Mouse (Mus musculus) cerebellum, adult 2 months (tissue): ENCODE measurements around the gene Pax7. TPM values are rescaled to one million over a fixed set of nuclear protein-coding genes. Genes with fewer than 3 reads are reported as not detected.

ENCODE experiments used
- DNase-seq, 2 experiments: peaks; one replicate each; pipeline ENCODE4 v3.0.0; 2021
- H3K27ac ChIP-seq: fragments of 200-500 bp; 2 replicates; pipeline ENCODE4 v1.5.1; 2012; ENCODE audit warnings: low read length, control low read depth, inconsistent platforms; ENCODE audit not compliant: insufficient read depth
- H3K27me3 ChIP-seq: fragments of 200-500 bp; 2 replicates; pipeline ENCODE4 v1.6.1; 2012; ENCODE audit warnings: inconsistent platforms, mild to moderate bottlenecking, low read length, moderate library complexity; ENCODE audit not compliant: control insufficient read depth, insufficient read depth
- H3K4me1 ChIP-seq: fragments of 200-500 bp; 2 replicates; pipeline ENCODE4 v1.6.1; 2011; ENCODE audit warnings: low read length; ENCODE audit not compliant: control insufficient read depth, insufficient read depth
- H3K4me3 ChIP-seq: fragments of 200-500 bp; replicated peaks from 2 replicates; pipeline ENCODE3; 2011; ENCODE audit warnings: mild to moderate bottlenecking, low read depth, low read length, control low read depth; ENCODE audit not compliant: insufficient read depth
- CTCF ChIP-seq: fragments of 200-500 bp; IDR thresholded peaks from 2 replicates; pipeline ENCODE4 v1.5.1; 2011; ENCODE audit warnings: low read depth, mild to moderate bottlenecking, control low read depth, low read length, moderate library complexity, borderline replicate concordance; ENCODE audit not compliant: insufficient read depth
- POLR2A ChIP-seq: fragments of 200-500 bp; IDR thresholded peaks from 2 replicates; pipeline ENCODE4 v1.6.1; 2011; ENCODE audit warnings: low read length, control low read depth, borderline replicate concordance; ENCODE audit not compliant: insufficient read depth
- WGBS: fragments of 180-500 bp; shearing (Covaris S2); methylation state at CpG from one replicate; pipeline ENCODE4 v1.1.7; 2018; 5-methylcytosine and 5-hydroxymethylcytosine counted together
- polyA plus RNA-seq: library from polyadenylated mRNA; depleted of rRNA; stranded (reverse); fragments of >200 nt; gene quantifications from 2 replicates; pipeline ENCODE4 v1.2.3, GENCODE M21; 2012

The Pax7 gene
- polyA plus RNA-seq, 1 experiment = 0.07 TPM

GRCm38 (mm10) chr4:139828871-139829590 lies 4.3 kb downstream of the Pax7 start:
- WGBS = 39% methylated on average over 16 of the region's 16 CpGs
- Histone ChIP-seq H3K4me3 (no peak overlapping the region), H3K27ac (no peak overlapping the region), H3K4me1 (no peaks in the 10 kb centered on the region; the same call in 1 of the 2 replicates), H3K27me3 (peaks cover 14% of the 10 kb centered on the region; the same call in 1 of the 2 replicates)
- no peak for TF ChIP-seq POLR2A
- no peak for TF ChIP-seq CTCF
- no peak for DNase-seq

GRCm38 (mm10) chr4:139828283-139828678 lies 5.0 kb downstream of the Pax7 start:
- Histone ChIP-seq H3K27me3 (peaks cover 16% of the 10 kb centered on the region; the same call in 1 of the 2 replicates), H3K4me3 (no peak overlapping the region)
- WGBS = 5% methylated on average over 37 of the region's 37 CpGs

GRCm38 (mm10) chr4:139827501-139828282 lies 5.6 kb downstream of the Pax7 start:
- H3K27me3 ChIP-seq = peaks cover 10% of the 10 kb centered on the region; the same call in 1 of the 2 replicates
- TF ChIP-seq CTCF = no peak
- TF ChIP-seq POLR2A = no peak

More at GRCm38 (mm10) chr4:139828283-139828678, 5.0 kb downstream of the Pax7 start:
- Histone ChIP-seq H3K4me1 (no peaks in the 10 kb centered on the region; the same call in 1 of the 2 replicates), H3K27ac (no peak overlapping the region)
- TF ChIP-seq CTCF (no peak), POLR2A (no peak)
- no peak for DNase-seq

GRCm38 (mm10) chr4:139826231-139826630 lies 7.1 kb downstream of the Pax7 start:
- no peak overlapping the region for H3K4me3 ChIP-seq
- WGBS = 36% methylated on average over 3 of the region's 3 CpGs
- TF ChIP-seq POLR2A = no peak
- TF ChIP-seq CTCF = no peak
- no peak overlapping the region for H3K27ac ChIP-seq
- DNase-seq = no peak
- H3K27me3 ChIP-seq = peaks cover 10% of the 10 kb centered on the region; the same call in 1 of the 2 replicates
- H3K4me1 ChIP-seq = peaks cover 3% of the 10 kb centered on the region; the same call in 1 of the 2 replicates

More at GRCm38 (mm10) chr4:139827501-139828282, 5.6 kb downstream of the Pax7 start:
- no peak overlapping the region for H3K27ac ChIP-seq
- no peak for DNase-seq
- H3K4me1 ChIP-seq = no peaks in the 10 kb centered on the region
- WGBS = 8% methylated on average over 30 of the region's 30 CpGs
- H3K4me3 ChIP-seq = no peak overlapping the region

- TF ChIP-seq POLR2A (no peak), CTCF (no peak)
- DNase-seq = no peak
- H3K4me3 ChIP-seq = no peak overlapping the region
- WGBS = 28% methylated on average over 14 of the region's 14 CpGs
- H3K27ac ChIP-seq = no peak overlapping the region
- H3K4me1 ChIP-seq = peaks cover 3% of the 10 kb centered on the region; the same call in 1 of the 2 replicates
- H3K27me3 ChIP-seq = peaks cover 10% of the 10 kb centered on the region; the same call in 1 of the 2 replicates
Measured at GRCm38 (mm10) chr4:139825326-139826112, 7.8 kb downstream of the Pax7 start.

GRCm38 (mm10) chr4:139824572-139825325 lies 8.6 kb downstream of the Pax7 start:
- Histone ChIP-seq H3K4me1 (peaks cover 3% of the 10 kb centered on the region; the same call in 1 of the 2 replicates), H3K27ac (no peak overlapping the region), H3K4me3 (no peak overlapping the region), H3K27me3 (peaks cover 10% of the 10 kb centered on the region; the same call in 1 of the 2 replicates)
- WGBS = 9% methylated on average over 22 of the region's 22 CpGs
- TF ChIP-seq POLR2A (no peak), CTCF (no peak)
- DNase-seq = no peak
